Mouse (Mus musculus) CH12.LX (cell line): ENCODE measurements around the gene Card10. TPM values are rescaled to one million over a fixed set of nuclear protein-coding genes. Genes with fewer than 3 reads are reported as not detected.

Source experiments
- DNase-seq: peaks from one replicate; pipeline ENCODE4 v3.0.0-alpha.2; 2013; ENCODE audit errors: extremely low read depth
- H3K27ac ChIP-seq: 2 replicates; pipeline ENCODE4 v1.5.1; 2012; ENCODE audit warnings: low read depth, mild to moderate bottlenecking, control low read depth, moderate library complexity; ENCODE audit not compliant: insufficient read depth
- H3K27me3 ChIP-seq: replicated peaks from 2 replicates; pipeline ENCODE3; 2012; ENCODE audit warnings: inconsistent platforms
- H3K36me3 ChIP-seq, 2 experiments: replicated peaks in 1 of 2; 2 replicates each; pipeline versions ENCODE3 to v1.6.1; 2012; ENCODE audit warnings: inconsistent platforms in 1 of 2, low read length in 1 of 2, mild to moderate bottlenecking in 1 of 2, mixed read lengths in 1 of 2, moderate library complexity in 1 of 2; ENCODE audit not compliant: control insufficient read depth in 1 of 2, insufficient read depth in 1 of 2
- H3K4me1 ChIP-seq, 2 experiments: 2 replicates each; pipeline ENCODE4 v1.6.1; 2012; ENCODE audit warnings: inconsistent platforms in 1 of 2, moderate library complexity in 1 of 2; ENCODE audit not compliant: insufficient read depth in 2 of 2, control insufficient read depth in 1 of 2
- H3K4me2 ChIP-seq: 2 replicates; pipeline ENCODE4 v1.6.1; 2012; ENCODE audit warnings: low read depth, mild to moderate bottlenecking, control low read depth; ENCODE audit not compliant: poor library complexity, insufficient read depth, severe bottlenecking
- H3K4me3 ChIP-seq, 3 experiments: fragments of 150-350 bp in 1 of 3; sonication (generic) in 1 of 3; replicated peaks in 1 of 3; 2 replicates each; pipeline versions ENCODE3 to v1.5.1; 2011 to 2012; ENCODE audit warnings: low read depth in 2 of 3, low read length in 2 of 3, mild to moderate bottlenecking in 2 of 3, moderate library complexity in 2 of 3, control low read depth in 1 of 3, improper control_type of control experiment in 1 of 3, inconsistent platforms in 1 of 3, mixed read lengths in 1 of 3; ENCODE audit not compliant: poor library complexity in 1 of 3
- H3K79me2 ChIP-seq: replicated peaks from 2 replicates; pipeline ENCODE4 v1.6.1; 2012; ENCODE audit warnings: mild to moderate bottlenecking, moderate library complexity; ENCODE audit not compliant: control insufficient read depth, poor library complexity, insufficient read depth, severe bottlenecking; ENCODE audit errors: extremely low read depth
- H3K9ac ChIP-seq: 2 replicates; pipeline ENCODE4 v1.6.1; 2012; ENCODE audit warnings: low read depth, mild to moderate bottlenecking, control low read depth, moderate library complexity; ENCODE audit not compliant: insufficient read depth
- H3K9me3 ChIP-seq: replicated peaks from 2 replicates; pipeline ENCODE3; 2012; ENCODE audit warnings: low read length, inconsistent platforms, mixed read lengths
- CHD1 ChIP-seq: IDR thresholded peaks from 2 replicates; pipeline ENCODE4 v1.6.1; 2012; ENCODE audit warnings: low read depth, low read length, improper control_type of control experiment, inconsistent platforms
- CHD2 ChIP-seq: IDR thresholded peaks from 2 replicates; pipeline ENCODE4 v1.6.1; 2011; ENCODE audit warnings: low read length, improper control_type of control experiment
- E2F4 ChIP-seq: IDR thresholded peaks from 2 replicates; pipeline ENCODE4 v1.6.1; 2011; ENCODE audit warnings: low read depth, low read length, improper control_type of control experiment; ENCODE audit not compliant: insufficient replicate concordance
- ELF1 ChIP-seq: IDR thresholded peaks from 2 replicates; pipeline ENCODE4 v1.6.1; 2014; ENCODE audit warnings: low read depth, mild to moderate bottlenecking, inconsistent platforms, low read length, improper control_type of control experiment
- EP300 ChIP-seq: IDR thresholded peaks from 2 replicates; pipeline ENCODE4 v1.6.1; 2011; ENCODE audit warnings: low read length, improper control_type of control experiment
- HCFC1 ChIP-seq: IDR thresholded peaks from 2 replicates; pipeline ENCODE4 v1.6.1; 2012; ENCODE audit warnings: low read depth, mild to moderate bottlenecking, inconsistent platforms, low read length, improper control_type of control experiment
- IRF4 ChIP-seq: IDR thresholded peaks from 2 replicates; pipeline ENCODE4 v1.6.1; 2014; ENCODE audit warnings: low read depth, mild to moderate bottlenecking, inconsistent platforms, low read length, improper control_type of control experiment
- JUN ChIP-seq: IDR thresholded peaks from 2 replicates; pipeline ENCODE4 v1.6.1; 2011; ENCODE audit warnings: low read depth, mild to moderate bottlenecking, low read length, improper control_type of control experiment, moderate library complexity; ENCODE audit not compliant: insufficient read depth
- JUND ChIP-seq: conservative IDR thresholded peaks from 2 replicates; pipeline ENCODE4 v1.6.1; 2011; ENCODE audit warnings: low read depth, low read length, improper control_type of control experiment
- KAT2A ChIP-seq: IDR thresholded peaks from 2 replicates; pipeline ENCODE4 v1.6.1; 2012; ENCODE audit warnings: low read length, improper control_type of control experiment, inconsistent platforms; ENCODE audit not compliant: insufficient replicate concordance
- MAFK ChIP-seq: IDR thresholded peaks from 2 replicates; pipeline ENCODE4 v1.6.1; 2011; ENCODE audit warnings: low read length, improper control_type of control experiment; ENCODE audit not compliant: insufficient replicate concordance
- MAX ChIP-seq: IDR thresholded peaks from 2 replicates; pipeline ENCODE4 v1.6.1; 2011; ENCODE audit warnings: low read length, improper control_type of control experiment
- MAZ ChIP-seq: IDR thresholded peaks from 2 replicates; pipeline ENCODE4 v1.6.1; 2012; ENCODE audit warnings: low read depth, mild to moderate bottlenecking, inconsistent platforms, low read length, improper control_type of control experiment, moderate library complexity
- MXI1 ChIP-seq: IDR thresholded peaks from 2 replicates; pipeline ENCODE4 v1.6.1; 2011; ENCODE audit warnings: mild to moderate bottlenecking, low read depth, low read length, improper control_type of control experiment
- NELFE ChIP-seq: IDR thresholded peaks from 2 replicates; pipeline ENCODE4 v1.6.1; 2011; ENCODE audit warnings: low read depth, low read length, improper control_type of control experiment
- PAX5 ChIP-seq: IDR thresholded peaks from 2 replicates; pipeline ENCODE4 v1.6.1; 2012; ENCODE audit warnings: low read length, inconsistent platforms, mixed read lengths
- POLR2A ChIP-seq: IDR thresholded peaks from 2 replicates; pipeline ENCODE4 v1.6.1; 2011; ENCODE audit warnings: low read depth, mild to moderate bottlenecking, improper control_type of control experiment, low read length
- RAD21 ChIP-seq: IDR thresholded peaks from 2 replicates; pipeline ENCODE4 v1.6.1; 2011; ENCODE audit warnings: low read depth, mild to moderate bottlenecking, low read length, improper control_type of control experiment, moderate library complexity
- RCOR1 ChIP-seq: conservative IDR thresholded peaks from 2 replicates; pipeline ENCODE4 v1.6.1; 2012; ENCODE audit warnings: low read depth, mild to moderate bottlenecking, inconsistent platforms, low read length, improper control_type of control experiment
- SIN3A ChIP-seq: IDR thresholded peaks from 2 replicates; pipeline ENCODE4 v1.6.1; 2012; ENCODE audit warnings: low read length, improper control_type of control experiment, inconsistent platforms
- TCF12 ChIP-seq: IDR thresholded peaks from 2 replicates; pipeline ENCODE4 v1.6.1; 2014; ENCODE audit warnings: low read depth, mild to moderate bottlenecking, inconsistent platforms, low read length, improper control_type of control experiment
- USF1 ChIP-seq: IDR thresholded peaks from 2 replicates; pipeline ENCODE4 v1.6.1; 2014; ENCODE audit warnings: low read depth, mild to moderate bottlenecking, inconsistent platforms, low read length, improper control_type of control experiment
- USF2 ChIP-seq: conservative IDR thresholded peaks from 2 replicates; pipeline ENCODE4 v1.6.1; 2011; ENCODE audit warnings: low read depth, low read length, improper control_type of control experiment
- ZMIZ1 ChIP-seq: IDR thresholded peaks from 2 replicates; pipeline ENCODE4 v1.6.1; 2012; ENCODE audit warnings: low read depth, mild to moderate bottlenecking, inconsistent platforms, low read length, improper control_type of control experiment
- dilution Hi-C: fragments of 300-500 bp; cut with MboI; formaldehyde crosslinking; loops from 2 replicates; pipeline ENCODE4 v1.14.3; 2020; ENCODE audit warnings: low sequenced_read_pairs; ENCODE audit not compliant: extremely low pct_unique_long_range_greater_than_20kb, extremely low pct_ligation_motif_present
- in situ Hi-C: fragments of 300-500 bp; cut with MboI; formaldehyde crosslinking; loops from 3 replicates; pipeline ENCODE4 v1.14.3; 2019; ENCODE audit warnings: low sequenced_read_pairs, low pct_ligation_motif_present, low pct_unique_long_range_greater_than_20kb, mixed read lengths
- polyA plus RNA-seq: library from polyadenylated mRNA; unstranded; fragments of >175 nt; gene quantifications from 2 replicates; pipeline ENCODE4 v1.2.1, GENCODE M21; 2012; ENCODE audit warnings: low read depth; ENCODE audit not compliant: insufficient read length
- total RNA-seq, 2 experiments: library from RNA; depleted of rRNA; stranded (reverse); fragments of 300-350 nt in 1 of 2; fragments of >200 nt in 1 of 2; gene quantifications; 2 replicates each; pipeline ENCODE4 v1.2.3; 2012 to 2014

Card10 gene
- total and polyA plus RNA-seq, 3 experiments: 0.08 TPM; not detected in 2

GRCm38 (mm10) chr15:78844791-78845190, 41.9 kb upstream of the Card10 start:
- no peaks in the 10 kb centered on the region for H3K36me3 ChIP-seq
- H3K9me3 ChIP-seq: no peaks in the 10 kb centered on the region
- H3K4me1 ChIP-seq: peaks cover 4 to 11% of the 10 kb centered on the region in 2 experiments; a peak in 3 of 4 replicates
- TF ChIP-seq JUN (no peak), RCOR1 (no peak), MAZ (no peak), SIN3A (no peak), USF2 (no peak), MXI1 (no peak), POLR2A (no peak), ZMIZ1 (no peak), HCFC1 (no peak), MAFK (no peak), USF1 (no peak), RAD21 (no peak), JUND (no peak), CHD2 (no peak), PAX5 (no peak)
- H3K27me3 ChIP-seq: peaks cover 96% of the 10 kb centered on the region
- dilution Hi-C loops (loop anchor here (25.0 kb wide), 1 partner anchor 107 kb away; no protein-coding TSS in a partner anchor), in situ Hi-C loops (loop anchor here (10.0 kb wide), 1 partner anchor 220 kb away; no protein-coding TSS in a partner anchor)
- no peak for DNase-seq
- H3K27ac ChIP-seq: no peak overlapping the region
- no peak overlapping the region for H3K4me3 ChIP-seq
- no peak overlapping the region for H3K9ac ChIP-seq
- no peak overlapping the region for H3K4me2 ChIP-seq
- H3K79me2 ChIP-seq: no peaks in the 10 kb centered on the region

- H3K36me3 ChIP-seq: no peaks in the 10 kb centered on the region
- no peak overlapping the region for H3K4me2 ChIP-seq
- TF ChIP-seq MAX (no peak), IRF4 (no peak), USF2 (no peak), NELFE (no peak), MXI1 (no peak), JUN (no peak), EP300 (no peak), ZMIZ1 (no peak), ELF1 (no peak), E2F4 (no peak), MAFK (no peak), POLR2A (no peak), TCF12 (no peak), KAT2A (no peak), HCFC1 (no peak), SIN3A (no peak), RAD21 (no peak), CHD2 (no peak), PAX5 (no peak), CHD1 (no peak)
- no peaks in the 10 kb centered on the region for H3K79me2 ChIP-seq
- H3K27me3 ChIP-seq: peaks cover 96% of the 10 kb centered on the region
- H3K4me1 ChIP-seq: peaks cover 4 to 11% of the 10 kb centered on the region in 2 experiments; a peak in 3 of 4 replicates
- no peak overlapping the region for H3K4me3 ChIP-seq
- dilution Hi-C loops: loop anchor here (25.0 kb wide), 1 partner anchor 107 kb away; no protein-coding TSS in a partner anchor
- no peak overlapping the region for H3K9ac ChIP-seq
- H3K9me3 ChIP-seq: no peaks in the 10 kb centered on the region
- no peak for DNase-seq
- H3K27ac ChIP-seq: no peak overlapping the region
- in situ Hi-C loops: loop anchor here (10.0 kb wide), 1 partner anchor 219 kb away; no protein-coding TSS in a partner anchor
These were observed 41.0 kb upstream of the Card10 start for GRCm38 (mm10) chr15:78843581-78844469.
